Comparison of ENCODE assay signal across 13 mouse cellular contexts in genomic region chr16:97391289-97391688, GRCm38 (mm10). TPM values are rescaled to one million over a fixed set of nuclear protein-coding genes. Genes with fewer than 3 reads are reported as not detected.
DNase-seq lines count a peak whose midpoint lies in the region; ATAC-seq and TF ChIP-seq lines count a peak whose summit lies in the region.
"Had no signal": no experiment of that assay in that cellular context is flagged by ENCODE, and none has a peak within 500 bp of the region (broad histone marks: within the 10 kb centered on the region; RNA-seq: fewer than 3 reads in every experiment).

No protein-coding gene starts in this region.

- H3K4me1 ChIP-seq in heart, embryonic 11.5 days (ENCODE audit: control insufficient read depth, insufficient read depth, low read length): peaks cover 25% of the 10 kb centered on the region
- H3K4me1 ChIP-seq in lung, adult 2 months (ENCODE audit: control insufficient read depth, insufficient read depth, low read length): peaks cover 4% of the 10 kb centered on the region; the same call in 1 of the 2 replicates
- no peaks in the 10 kb centered on the region for H3K4me1 ChIP-seq in midbrain, embryonic 15.5 days

- WGBS in heart, embryonic 11.5 days (ENCODE audit: insufficient replicate concordance): 8% methylated on average over 2 of the region's 2 CpGs
- WGBS in lung, adult 2 months: 32% methylated on average over 2 of the region's 2 CpGs
- WGBS in midbrain, embryonic 15.5 days: 62% methylated on average over 2 of the region's 2 CpGs

- no peaks in the 10 kb centered on the region for H3K36me3 ChIP-seq in heart, embryonic 11.5 days (ENCODE audit: control insufficient read depth, insufficient read depth, low read length)
- H3K36me3 ChIP-seq in midbrain, embryonic 15.5 days (replicated peaks): no peaks in the 10 kb centered on the region
- H3K36me3 ChIP-seq: midbrain, embryonic 12.5 days had no signal

- no peak for ATAC-seq in heart, embryonic 11.5 days (replicated peaks; ENCODE audit: insufficient number of reproducible peaks, low FRiP score, low TSS enrichment)
- no peak for ATAC-seq in midbrain, embryonic 15.5 days (replicated peaks)

- DNase-seq in kidney, postnatal 10 days: peak; percentile 7
- no peak for DNase-seq in kidney, adult 9 months
- DNase-seq in lung, adult 2 months: peak; percentile 11
- no peak for DNase-seq in urinary bladder, adult 18-20 months (ENCODE audit: low spot score in 2 of 2)
- no peak for DNase-seq in layer of hippocampus, adult 8-10 months (ENCODE audit: low spot score in 2 of 2)
- no peak for DNase-seq in ovary, postnatal 36 days (ENCODE audit: low spot score)
- DNase-seq: cerebellum, adult 2 months; gastrocnemius, postnatal 36 days; thymus, postnatal 25 days had no signal

- H3K9ac ChIP-seq in heart, embryonic 11.5 days (ENCODE audit: low read depth, low read length): no peak overlapping the region
- no peak overlapping the region for H3K9ac ChIP-seq in midbrain, embryonic 15.5 days
- H3K9ac ChIP-seq: midbrain, embryonic 12.5 days had no signal

- no peak for TF ChIP-seq CTCF in lung, adult 2 months (IDR thresholded peaks at IDR 0.05; ENCODE audit: insufficient read depth, low read length)

- TF ChIP-seq POLR2A in lung, adult 2 months (IDR thresholded peaks at IDR 0.05; ENCODE audit: borderline replicate concordance, extremely low read depth, low read depth, low read length): no peak

- no peak overlapping the region for H3K27ac ChIP-seq in heart, embryonic 11.5 days (ENCODE audit: low read depth, low read length)
- H3K27ac ChIP-seq in midbrain, embryonic 15.5 days: no peak overlapping the region
- H3K27ac ChIP-seq: midbrain, embryonic 12.5 days had no signal

- no peak overlapping the region for H3K4me3 ChIP-seq in heart, embryonic 11.5 days (ENCODE audit: low read depth, low read length)
- H3K4me3 ChIP-seq in lung, adult 2 months (replicated peaks; ENCODE audit: extremely low read depth, low read depth, low read length): no peak overlapping the region
- H3K4me3 ChIP-seq in midbrain, embryonic 15.5 days: no peak overlapping the region
- H3K4me3 ChIP-seq: midbrain, embryonic 12.5 days had no signal

- H3K4me2 ChIP-seq in heart, embryonic 11.5 days: 0 out of 2 replicates have a peak overlapping the region, but pooled peaks have one; percentile 14
- no peak overlapping the region for H3K4me2 ChIP-seq in midbrain, embryonic 15.5 days
- H3K4me2 ChIP-seq: liver, embryonic 11.5 days; midbrain, embryonic 12.5 days had no signal

- H3K9me3 ChIP-seq in heart, embryonic 11.5 days (replicated peaks; ENCODE audit: control insufficient read depth, low read length): no peaks in the 10 kb centered on the region
- H3K9me3 ChIP-seq in midbrain, embryonic 15.5 days: no peaks in the 10 kb centered on the region
- H3K9me3 ChIP-seq: midbrain, embryonic 12.5 days had no signal

- no peaks in the 10 kb centered on the region for H3K27me3 ChIP-seq in heart, embryonic 11.5 days (ENCODE audit: control insufficient read depth, insufficient read depth, low read length)
- H3K27me3 ChIP-seq in midbrain, embryonic 15.5 days (replicated peaks): no peaks in the 10 kb centered on the region
- H3K27me3 ChIP-seq: midbrain, embryonic 12.5 days had no signal

RNA-seq across cellular contexts. Expression of gene Bace2, which starts 34.7 kb away (rescaled TPM):
- 49.5 and 59.2 TPM in 2 replicates for polyA plus RNA-seq in heart, embryonic 11.5 days (2014; fragmentation: Nextera tagmentation; extraction: Ambion mirVana)
- 3.8 and 4.4 TPM in 2 replicates for polyA plus RNA-seq in lung, adult 2 months (2012; rRNA removed)
- 4.2 and 5.5 TPM in 2 replicates for polyA plus RNA-seq in midbrain, embryonic 15.5 days (2015; fragmentation: Nextera tagmentation; extraction: Ambion mirVana)
- 10 to 100 TPM in 1 of 4 experiments, 1 to 10 TPM in 3; 5.4 to 10.4 (median 8.3) TPM for total RNA-seq in layer of hippocampus, adult 8-10 months (2022)

Comparison
In these comparisons a context has a peak if more than half of its experiments do, and no peak if none do; other contexts are left out.
1. DNase-seq: peak in kidney, postnatal 10 days (single experiment) and lung, adult 2 months (single experiment); none in kidney, adult 9 months (single experiment), urinary bladder, adult 18-20 months (0 of 2), layer of hippocampus, adult 8-10 months (0 of 2) and ovary, postnatal 36 days (single experiment).